Mouse (Mus musculus) cerebellum, adult 18-20 months (tissue): ENCODE measurements around the gene Myh2.
A peak's percentile ranks its signal among the peaks of the same experiment; 100 is the strongest.

Experiments
- DNase-seq, 2 experiments: peaks; one replicate each; pipeline ENCODE4 v3.0.0; 2021

Gene Myh2

GRCm38 (mm10) chr11:67153123-67153522, 17.7 kb upstream of the Myh2 start:
- DNase-seq = peak in 1 of 2 experiments; percentile 15

DNA sequence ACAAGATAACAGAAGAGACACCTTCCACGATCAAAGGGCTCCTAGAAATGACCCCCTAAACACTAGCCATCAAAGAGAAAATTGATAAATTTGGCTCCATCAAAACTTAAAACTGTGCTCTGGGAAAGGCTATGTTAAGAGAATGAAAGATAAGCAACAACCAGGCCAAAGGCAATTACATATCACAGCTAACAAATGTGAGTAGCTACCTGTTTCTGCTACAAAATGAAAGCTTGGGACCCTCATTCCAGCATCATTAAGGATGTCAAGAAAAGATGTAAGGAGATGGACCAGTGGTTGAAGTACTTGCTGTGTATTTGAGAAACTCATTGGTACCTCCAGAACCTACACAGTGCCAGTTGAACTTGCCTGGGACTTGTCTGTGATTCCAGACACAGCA, 17.0 kb upstream of the Myh2 start:
- no peak for DNase-seq

DNA sequence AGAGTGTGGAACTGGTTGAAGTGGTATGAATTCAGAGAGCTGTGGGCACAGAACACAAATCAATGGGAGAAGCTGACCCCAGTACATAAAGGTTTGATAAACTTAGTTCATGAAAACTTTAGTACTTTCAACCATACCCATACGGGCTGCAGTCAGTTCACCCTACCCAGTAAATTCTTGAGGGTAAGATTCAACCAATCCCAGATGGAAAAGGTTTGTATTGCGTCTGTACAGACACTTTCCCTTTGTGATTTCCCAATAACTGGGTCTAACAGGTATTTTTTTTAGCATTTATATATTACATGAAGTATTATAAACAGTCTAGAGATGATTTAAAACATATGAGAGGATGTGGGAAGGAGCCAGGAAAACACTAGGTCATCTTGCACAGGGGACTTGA, 15.2 kb upstream of the Myh2 start:
- no peak for DNase-seq

GRCm38 (mm10) chr11:67160131-67160530, 10.7 kb upstream of the Myh2 start:
- no peak for DNase-seq

- DNase-seq = no peak
These were observed 7.1 kb upstream of the Myh2 start for GRCm38 (mm10) chr11:67163701-67164100.

- DNase-seq = no peak
These were observed 6.0 kb upstream of the Myh2 start for GRCm38 (mm10) chr11:67164851-67165250.

GRCm38 (mm10) chr11:67169301-67169700, 1.5 kb upstream of the Myh2 start:
- no peak for DNase-seq

- DNase-seq = no peak
These were observed 1.6 kb downstream of the Myh2 start for GRCm38 (mm10) chr11:67172439-67172838.

DNA sequence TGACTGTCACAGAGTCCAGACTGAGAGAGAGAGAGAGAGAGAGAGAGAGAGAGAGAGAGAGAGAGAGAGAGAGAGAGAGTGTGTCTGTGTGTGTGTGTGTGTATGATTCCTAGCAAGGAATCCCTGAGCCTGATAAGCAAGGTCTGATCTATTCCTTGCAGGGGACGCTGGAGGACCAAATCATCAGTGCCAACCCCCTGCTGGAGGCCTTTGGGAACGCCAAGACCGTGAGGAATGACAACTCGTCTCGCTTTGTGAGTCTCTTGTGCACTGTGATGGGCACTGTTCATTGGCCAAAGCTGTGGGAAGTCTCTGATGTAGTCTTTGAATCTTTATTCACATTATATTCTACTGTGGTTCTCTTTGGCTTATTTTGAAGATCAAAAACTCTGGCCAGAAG, 5.5 kb downstream of the Myh2 start:
- DNase-seq = no peak

DNA sequence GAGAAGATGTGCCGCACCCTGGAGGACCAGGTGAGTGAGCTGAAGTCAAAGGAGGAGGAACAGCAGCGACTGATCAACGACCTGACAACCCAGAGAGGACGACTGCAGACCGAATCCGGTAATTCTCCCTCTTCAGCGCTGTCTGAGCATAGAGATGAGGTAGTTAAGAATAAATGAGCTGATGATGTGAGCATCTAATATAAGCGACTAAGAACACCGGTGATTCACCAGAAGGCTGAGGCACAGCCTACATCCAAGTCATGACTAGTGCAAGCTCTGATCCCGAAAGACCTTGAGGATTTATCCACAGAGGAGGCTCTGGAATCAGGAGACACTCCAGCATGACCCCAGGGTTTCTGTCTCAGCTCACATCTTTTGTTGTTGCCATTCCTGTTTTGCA, 19.5 kb downstream of the Myh2 start:
- DNase-seq = no peak

GRCm38 (mm10) chr11:67190814-67191213, 20.0 kb downstream of the Myh2 start:
- DNase-seq = no peak

DNA sequence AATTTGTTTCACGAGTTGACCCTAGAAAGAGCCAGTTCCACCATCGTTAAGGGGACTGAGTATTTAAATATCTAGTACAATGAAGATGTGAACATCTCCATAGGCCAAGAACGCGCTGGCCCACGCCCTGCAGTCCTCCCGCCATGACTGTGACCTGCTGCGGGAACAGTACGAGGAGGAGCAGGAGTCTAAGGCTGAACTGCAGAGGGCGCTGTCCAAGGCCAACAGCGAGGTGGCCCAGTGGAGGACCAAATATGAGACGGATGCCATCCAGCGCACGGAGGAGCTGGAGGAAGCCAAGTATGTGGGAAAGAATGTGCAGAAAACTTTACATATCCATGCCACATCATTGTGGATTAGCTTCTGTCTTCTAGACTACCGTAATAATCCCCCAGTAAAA, 20.7 kb downstream of the Myh2 start:
- no peak for DNase-seq

GRCm38 (mm10) chr11:67199321-67199720, 28.5 kb downstream of the Myh2 start:
- DNase-seq = no peak

- no peak for DNase-seq
These were observed 28.9 kb downstream of the Myh2 start, which contains the start of gene Myh1 for GRCm38 (mm10) chr11:67199752-67200151. Gene Myh1 (plus strand): TSS chr11:67200052.

GRCm38 (mm10) chr11:67204766-67205165, 33.9 kb downstream of the Myh2 start:
- no peak for DNase-seq

DNA sequence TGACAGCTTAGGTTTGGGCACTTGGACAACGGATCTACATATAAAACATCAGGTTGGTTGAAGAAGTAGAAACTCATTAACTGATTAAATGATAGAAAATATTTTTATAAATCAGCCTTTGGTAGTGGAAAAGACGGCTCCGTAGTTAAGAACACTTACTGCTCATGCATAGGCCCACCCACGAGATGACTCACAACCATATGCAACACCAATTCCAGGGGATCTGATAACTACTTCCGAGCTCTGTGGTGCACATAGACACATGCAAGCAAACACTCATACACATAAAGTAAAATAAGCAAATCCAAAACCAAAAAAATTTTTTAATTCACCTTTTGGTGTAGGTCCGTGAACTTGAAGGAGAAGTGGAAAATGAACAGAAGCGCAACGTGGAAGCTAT, 51.0 kb downstream of the Myh2 start:
- DNase-seq = no peak

DNA sequence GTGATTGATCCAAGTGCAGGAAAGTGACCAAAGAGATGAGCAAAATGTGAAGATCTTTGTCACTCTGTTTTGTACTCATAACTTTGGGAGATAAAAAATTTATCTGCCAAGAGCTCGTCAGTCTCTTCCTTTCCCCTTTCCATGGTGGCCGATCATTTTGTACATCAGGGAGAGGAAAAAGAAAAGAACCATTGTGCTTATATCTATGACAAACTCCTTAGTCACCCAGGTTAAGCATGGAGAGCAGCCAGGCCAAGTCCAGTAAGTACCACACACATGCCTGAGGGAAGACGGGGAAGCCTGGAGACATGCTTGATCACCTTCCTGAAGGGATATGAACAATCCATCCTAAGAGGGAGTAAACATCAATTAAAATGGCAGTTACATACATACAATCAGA, 53.6 kb downstream of the Myh2 start:
- no peak for DNase-seq

GRCm38 (mm10) chr11:67228731-67229130, 57.9 kb downstream of the Myh2 start:
- no peak for DNase-seq

DNA sequence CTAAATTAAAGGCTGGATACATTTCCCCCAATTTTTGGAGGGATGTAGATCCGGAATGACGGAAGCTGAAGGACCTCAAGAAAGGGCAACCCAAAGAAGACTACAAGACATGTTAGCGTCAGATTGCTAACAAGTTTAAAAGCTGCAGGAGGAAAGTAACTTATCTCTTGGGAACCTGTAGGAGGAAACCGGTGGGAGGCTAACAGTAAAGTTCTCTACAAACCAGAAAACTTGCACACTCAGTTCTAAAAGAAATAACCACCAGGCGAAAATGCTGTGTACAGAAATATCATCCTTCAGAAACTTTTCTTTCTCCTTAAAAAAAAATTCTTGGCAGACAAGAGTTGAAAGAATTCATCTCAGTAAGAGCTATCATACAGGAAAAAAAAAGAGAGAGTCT, 58.3 kb downstream of the Myh2 start:
- no peak for DNase-seq

DNA sequence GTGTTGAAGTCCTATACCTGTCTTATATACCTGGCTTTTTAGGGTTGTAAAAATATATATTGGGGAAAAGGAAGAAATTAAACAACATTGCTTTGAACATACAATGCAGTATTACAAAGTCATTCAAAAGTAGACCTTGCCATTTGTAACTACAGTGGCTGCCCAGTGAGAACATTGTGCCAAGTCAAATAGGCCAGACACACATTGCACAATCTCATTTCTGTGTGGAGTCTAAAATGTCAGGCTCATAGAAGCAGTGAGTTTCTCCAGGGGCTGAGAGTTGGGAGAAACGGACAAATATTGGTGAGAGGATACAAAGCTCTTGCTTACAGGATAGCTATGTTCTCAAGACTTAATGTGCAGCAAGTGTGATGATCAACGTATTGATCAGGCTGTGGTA, 59.1 kb downstream of the Myh2 start:
- no peak for DNase-seq

GRCm38 (mm10) chr11:67235639-67236358, 65.0 kb downstream of the Myh2 start:
- DNase-seq = peak; percentile 12 to 18

DNA sequence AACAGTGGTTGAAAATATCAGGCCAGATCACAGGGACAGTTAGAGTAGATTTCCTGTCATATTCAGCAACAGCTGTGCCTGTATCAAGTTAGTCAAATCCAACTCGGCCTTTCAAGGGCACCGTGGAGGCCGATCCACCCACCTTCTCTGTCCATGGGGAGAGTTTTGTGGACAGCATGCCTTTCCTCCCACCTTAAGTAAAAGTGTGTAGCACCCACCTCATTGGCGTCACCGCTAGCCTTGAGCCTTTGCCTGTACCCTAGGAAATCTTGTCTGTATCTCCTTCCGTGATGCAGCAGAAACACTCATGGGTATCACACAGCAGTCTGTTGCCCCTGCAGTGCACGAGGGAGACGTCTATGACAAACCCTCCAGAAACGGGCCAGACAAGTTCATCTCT, 66.0 kb downstream of the Myh2 start:
- no peak for DNase-seq

DNA sequence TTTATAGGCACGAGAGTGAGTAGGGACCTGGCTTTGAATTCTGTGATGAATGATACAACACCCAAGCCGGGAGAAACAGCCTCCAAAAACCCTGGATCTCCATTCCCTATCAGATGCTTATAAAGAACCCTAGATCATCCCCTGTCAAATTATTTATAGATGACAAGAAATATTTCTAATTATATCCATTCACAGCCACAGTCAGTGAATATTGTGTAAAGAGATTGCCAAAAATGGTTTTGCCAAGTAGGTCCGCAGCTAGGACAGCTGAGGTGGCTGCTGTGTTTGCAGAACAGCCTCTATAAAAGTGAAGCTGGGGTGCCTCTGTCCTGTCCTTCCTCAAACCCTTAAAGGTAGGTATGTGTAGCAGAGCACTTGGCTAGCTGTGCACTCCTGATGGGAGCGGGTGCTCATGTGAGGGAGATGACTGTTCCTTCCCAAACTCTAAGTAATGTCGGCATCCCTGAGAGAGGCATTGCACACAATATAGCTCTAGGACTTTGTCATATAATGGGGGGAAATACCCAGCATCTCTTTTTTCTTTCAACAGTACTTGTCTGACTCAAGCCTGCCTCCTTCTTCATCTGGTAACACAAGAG, 66.8 kb downstream of the Myh2 start, which contains the start of gene Myh4:
Gene Myh4 (plus strand): TSS at position 549 of the 599 bp plus-strand sequence.
- DNase-seq = no peak

DNA sequence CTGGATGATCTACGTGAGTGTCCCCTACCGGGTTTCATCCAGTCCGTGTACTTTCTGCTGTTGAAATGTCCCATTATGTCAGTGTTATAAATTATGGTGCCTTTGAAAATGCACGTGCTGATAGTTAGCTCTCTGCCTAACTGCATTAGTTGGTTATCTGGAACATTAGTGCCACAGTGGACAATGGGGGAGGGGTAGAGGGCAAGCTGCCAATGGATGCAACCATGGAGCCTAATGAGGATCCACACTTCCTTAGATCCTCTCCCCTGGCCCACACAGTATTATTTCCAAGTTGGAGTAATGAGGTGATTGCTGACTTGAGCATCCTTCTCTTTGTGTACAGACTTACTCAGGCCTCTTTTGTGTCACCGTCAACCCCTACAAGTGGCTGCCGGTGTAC, 70.2 kb downstream of the Myh2 start:
- no peak for DNase-seq
